Mouse (Mus musculus) midbrain, embryonic 13.5 days (tissue): Measurements from ENCODE around the gene Hook2. TPM values are rescaled to one million over a fixed set of nuclear protein-coding genes. Genes with fewer than 3 reads are reported as not detected.
A peak's percentile ranks its signal among the peaks of the same experiment; 100 is the strongest.

Experiments used
- ATAC-seq: fragments of 200-750 bp; cut with Nextera tagmentation; 2 replicates; pipeline ENCODE4 v1.8.0; 2017; ENCODE audit warnings: mild to moderate bottlenecking, moderate TSS enrichment, moderate library complexity
- H3K27ac ChIP-seq: fragments of 300-500 bp; sonication (generic); 2 replicates; pipeline ENCODE4 v1.5.1; 2015; ENCODE audit warnings: inconsistent platforms, mild to moderate bottlenecking, moderate library complexity
- H3K27me3 ChIP-seq: fragments of 300-500 bp; sonication (generic); 2 replicates; pipeline ENCODE4 v1.6.1; 2015; ENCODE audit warnings: mild to moderate bottlenecking, inconsistent platforms
- H3K36me3 ChIP-seq: fragments of 300-500 bp; sonication (generic); 2 replicates; pipeline ENCODE4 v1.6.1; 2015; ENCODE audit warnings: mild to moderate bottlenecking, inconsistent platforms
- H3K4me1 ChIP-seq: fragments of 300-500 bp; sonication (generic); replicated peaks from 2 replicates; pipeline ENCODE4 v1.6.1; 2015; ENCODE audit warnings: inconsistent platforms
- H3K4me2 ChIP-seq: fragments of 300-500 bp; sonication (generic); replicated peaks from 2 replicates; pipeline ENCODE4 v1.6.1; 2015; ENCODE audit warnings: moderate library complexity, mild to moderate bottlenecking, inconsistent platforms
- H3K4me3 ChIP-seq: fragments of 300-500 bp; sonication (generic); replicated peaks from 2 replicates; pipeline ENCODE4 v1.5.1; 2015; ENCODE audit warnings: mild to moderate bottlenecking, inconsistent platforms
- H3K9ac ChIP-seq: fragments of 300-500 bp; sonication (generic); replicated peaks from 2 replicates; pipeline ENCODE4 v1.6.1; 2015; ENCODE audit warnings: mild to moderate bottlenecking, inconsistent platforms
- H3K9me3 ChIP-seq: fragments of 300-500 bp; sonication (generic); 2 replicates; pipeline ENCODE4 v1.6.1; 2016; ENCODE audit warnings: mild to moderate bottlenecking, inconsistent platforms
- WGBS: fragments of 180-500 bp; shearing (Covaris S2); methylation state at CpG from one replicate; pipeline ENCODE4 v1.1.7; 2015; 5-methylcytosine and 5-hydroxymethylcytosine counted together
- polyA plus RNA-seq: library from polyadenylated mRNA; unstranded; fragments of >200 nt; fragmentation: Nextera tagmentation; extraction: Ambion mirVana; gene quantifications from 2 replicates; pipeline ENCODE4 v1.2.1, GENCODE M21; 2015

Hook2 gene
- polyA plus RNA-seq, 1 experiment from 2014 or later, result 23.5 TPM

- peak within 1 kb of the TSS; percentile 91 for H3K9ac ChIP-seq
Observed at GRCm38 (mm10) chr8:85036718-85037365, 46.4 kb downstream of the Hook2 start, which contains the start of gene Tnpo2. Gene Tnpo2 (plus strand): TSS chr8:85036915.

GRCm38 (mm10) chr8:85037366-85037680, 46.9 kb downstream of the Hook2 start:
- WGBS, result 2% methylated on average over 14 of the region's 14 CpGs

More at GRCm38 (mm10) chr8:85036718-85037365, 46.4 kb downstream of the Hook2 start, which contains the start of gene Tnpo2:
- ATAC-seq, result peak; percentile 88
- Histone ChIP-seq H3K27me3 (no peaks in the 10 kb centered on the region), H3K4me2 (peak within 1 kb of the TSS; percentile 91), H3K4me1 (peaks cover 36% of the 10 kb centered on the region), H3K27ac (peak within 1 kb of the TSS; percentile 99), H3K9me3 (no peaks in the 10 kb centered on the region), H3K36me3 (peaks cover 36% of the 10 kb centered on the region), H3K4me3 (peak within 1 kb of the TSS; percentile 83)
- WGBS, result under 1% methylated on average over 56 of the region's 59 CpGs

DNA sequence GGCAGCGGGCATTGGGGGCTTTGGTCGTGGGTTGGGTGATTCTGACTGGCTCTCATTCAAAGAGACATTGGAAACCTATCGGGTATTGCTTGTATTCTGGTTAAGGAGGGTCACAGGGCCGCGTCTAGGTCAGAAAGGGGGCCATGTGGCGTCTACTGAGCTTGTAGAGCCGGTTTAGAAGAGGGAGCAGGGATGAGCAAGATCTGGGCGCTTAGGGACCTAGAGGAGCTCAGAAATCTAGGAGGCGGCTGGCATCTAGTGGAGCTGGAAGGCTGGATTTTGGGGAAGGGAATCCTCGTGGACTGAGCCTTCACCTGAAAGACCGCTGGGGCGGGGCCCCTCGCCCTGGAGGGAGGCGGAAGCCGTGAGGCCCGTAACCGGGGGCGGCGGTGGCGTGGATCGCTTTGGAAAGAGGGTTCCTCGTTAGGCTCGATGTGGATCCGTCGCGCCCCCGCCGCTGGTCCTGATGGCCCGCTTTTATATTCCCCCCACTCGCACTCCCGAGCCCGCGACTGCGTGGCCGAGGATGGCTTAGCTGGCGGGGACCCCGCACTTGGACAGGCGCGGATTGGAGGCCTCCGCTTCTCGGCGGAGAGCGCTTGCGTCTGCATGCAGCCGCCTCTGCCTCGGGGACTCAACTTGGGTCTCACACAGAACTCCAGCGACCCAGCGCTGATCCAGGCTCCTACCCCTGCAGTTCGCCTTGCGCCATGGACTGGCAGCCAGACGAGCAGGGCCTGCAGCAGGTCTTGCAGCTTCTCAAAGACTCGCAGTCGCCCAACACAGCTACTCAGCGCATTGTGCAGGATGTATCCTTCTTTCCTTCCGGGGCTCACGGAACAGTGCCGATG, 47.5 kb downstream of the Hook2 start:
- H3K4me1 ChIP-seq, result peaks cover 36% of the 10 kb centered on the region
- peak overlapping the region; percentile 91 for H3K9ac ChIP-seq
- under 1% methylated on average over 57 of the region's 57 CpGs for WGBS

More at GRCm38 (mm10) chr8:85037366-85037680, 46.9 kb downstream of the Hook2 start:
- Histone ChIP-seq H3K9me3 (no peaks in the 10 kb centered on the region), H3K4me1 (peaks cover 36% of the 10 kb centered on the region), H3K4me2 (peak overlapping the region; percentile 91), H3K36me3 (peaks cover 36% of the 10 kb centered on the region), H3K4me3 (peak overlapping the region; percentile 83), H3K27ac (peak overlapping the region; percentile 99), H3K27me3 (no peaks in the 10 kb centered on the region), H3K9ac (peak overlapping the region; percentile 91)
- peak; percentile 79 for ATAC-seq

GRCm38 (mm10) chr8:85043619-85044018, 53.2 kb downstream of the Hook2 start:
- Histone ChIP-seq H3K4me2 (no peak overlapping the region), H3K27ac (no peak overlapping the region), H3K9ac (no peak overlapping the region), H3K27me3 (no peaks in the 10 kb centered on the region), H3K4me3 (no peak overlapping the region), H3K4me1 (peaks cover 9% of the 10 kb centered on the region), H3K36me3 (peaks cover 83% of the 10 kb centered on the region), H3K9me3 (no peaks in the 10 kb centered on the region)
- WGBS, result 97% methylated on average over 6 of the region's 6 CpGs
- no peak for ATAC-seq

More for the DNA sequence above, 47.5 kb downstream of the Hook2 start:
- peak; percentile 26 for ATAC-seq
- Histone ChIP-seq H3K27me3 (no peaks in the 10 kb centered on the region), H3K9me3 (no peaks in the 10 kb centered on the region), H3K4me3 (peak overlapping the region; percentile 83), H3K36me3 (peaks cover 32% of the 10 kb centered on the region), H3K4me2 (peak overlapping the region; percentile 91), H3K27ac (peak overlapping the region; percentile 99)

Other genes with a start within 250 kb of the Hook2 start
- gene Nfix, start 190.3 kb upstream of the Hook2 start, polyA plus RNA-seq, result 22.4 and 28.4 TPM in 2 replicates
- gene Dand5, start 167.8 kb upstream of the Hook2 start, polyA plus RNA-seq, result 8.8 and 8.9 TPM in 2 replicates
- 34.5 and 36.3 TPM in 2 replicates for gene Gadd45gip1, start 159.1 kb upstream of the Hook2 start, polyA plus RNA-seq
- gene Rad23a, start 149.9 kb upstream of the Hook2 start, polyA plus RNA-seq, result 84.8 and 88.8 TPM in 2 replicates
- 599 and 642 TPM in 2 replicates for gene Calr, start 143.7 kb upstream of the Hook2 start, polyA plus RNA-seq
- gene Farsa, start 133.6 kb upstream of the Hook2 start, polyA plus RNA-seq, result 113 and 122 TPM in 2 replicates
- gene Syce2, start 118.5 kb upstream of the Hook2 start, polyA plus RNA-seq, result 23.6 and 24.8 TPM in 2 replicates
- 31.7 and 34.3 TPM in 2 replicates for gene Gcdh, start 96.7 kb upstream of the Hook2 start, polyA plus RNA-seq
- 0.55 and 0.97 TPM in 2 replicates for gene Klf1, start 88.7 kb upstream of the Hook2 start, polyA plus RNA-seq
- gene Dnase2a, start 82.0 kb upstream of the Hook2 start, polyA plus RNA-seq, result 6.0 and 6.2 TPM in 2 replicates
- gene Mast1, start 53.2 kb upstream of the Hook2 start, polyA plus RNA-seq, result 55.6 and 56.1 TPM in 2 replicates
- 1.9 and 2.7 TPM in 2 replicates for gene Rtbdn, start 43.6 kb upstream of the Hook2 start, polyA plus RNA-seq
- gene Gm49661, start 21.2 kb upstream of the Hook2 start, polyA plus RNA-seq, result not detected in 2 replicates
- 1,603 and 1,658 TPM in 2 replicates for gene Prdx2, start 21.0 kb upstream of the Hook2 start, polyA plus RNA-seq
- gene Rnaseh2a, start 20.8 kb upstream of the Hook2 start, polyA plus RNA-seq, result 66.5 and 68.6 TPM in 2 replicates
- gene Junb, start 11.9 kb upstream of the Hook2 start, polyA plus RNA-seq, result 3.5 and 6.1 TPM in 2 replicates
- gene Best2, start 23.9 kb downstream of the Hook2 start, polyA plus RNA-seq, result not detected in 2 replicates
- 151 and 154 TPM in 2 replicates for gene Asna1, start 34.7 kb downstream of the Hook2 start, polyA plus RNA-seq
- 135 and 153 TPM in 2 replicates for gene Trir, start 36.2 kb downstream of the Hook2 start, polyA plus RNA-seq
- 51.7 and 56.8 TPM in 2 replicates for gene Tnpo2, start 46.3 kb downstream of the Hook2 start, polyA plus RNA-seq
- gene Fbxw9, start 69.5 kb downstream of the Hook2 start, polyA plus RNA-seq, result 61.7 and 64.3 TPM in 2 replicates
- gene Gm5741, start 77.4 kb downstream of the Hook2 start, polyA plus RNA-seq, result 0.83 TPM in 1 of 2 replicates, not detected in the other
- 90.0 and 93.2 TPM in 2 replicates for gene Dhps, start 81.2 kb downstream of the Hook2 start, polyA plus RNA-seq
- gene Wdr83os, start 90.1 kb downstream of the Hook2 start, polyA plus RNA-seq, result 134 and 137 TPM in 2 replicates
- gene Wdr83, start 90.7 kb downstream of the Hook2 start, polyA plus RNA-seq, result 64.1 and 68.8 TPM in 2 replicates
- gene Man2b1, start 92.7 kb downstream of the Hook2 start, polyA plus RNA-seq, result 16.6 and 17.3 TPM in 2 replicates
- gene Zfp791, start 132.5 kb downstream of the Hook2 start, polyA plus RNA-seq, result 2.6 and 2.9 TPM in 2 replicates
- not detected in 2 replicates for gene Cks1brt, start 161.3 kb downstream of the Hook2 start, polyA plus RNA-seq
- gene Olfr371, start 235.4 kb downstream of the Hook2 start, polyA plus RNA-seq, result not detected in 2 replicates